Mouse (Mus musculus) E14TG2a.4 (cell line): ENCODE results near the gene Zfp654.

Source experiments
- CTCF ChIP-seq: conservative IDR thresholded peaks from 2 replicates; pipeline ENCODE4 v1.5.1; 2014; ENCODE audit warnings: low read length
- NANOG ChIP-seq: IDR thresholded peaks from 2 replicates; pipeline ENCODE4 v1.6.1; 2014; ENCODE audit warnings: borderline replicate concordance, low read length, mixed read lengths
- POU5F1 ChIP-seq: IDR thresholded peaks from 2 replicates; pipeline ENCODE4 v1.6.1; 2014; ENCODE audit warnings: low read length, borderline replicate concordance

- TF ChIP-seq CTCF: no peak
- TF ChIP-seq POU5F1: no peak
- no peak for TF ChIP-seq NANOG
These were observed 5.5 kb upstream of the Zfp654 start for GRCm38 (mm10) chr16:64856946-64857345.
